Mouse (Mus musculus) hindbrain, embryonic 10.5 days (tissue): Measurements from ENCODE around the gene Idnk. TPM values are rescaled to one million over a fixed set of nuclear protein-coding genes. Genes with fewer than 3 reads are reported as not detected.

Experiments
- DNase-seq: peaks from one replicate; pipeline ENCODE4 v3.0.0-alpha.2; 2017; ENCODE audit warnings: low spot score
- H3K27ac ChIP-seq: fragments of 300-500 bp; sonication (generic); 2 replicates; pipeline ENCODE4 v1.5.1; 2016; ENCODE audit warnings: mild to moderate bottlenecking, moderate library complexity
- H3K27me3 ChIP-seq: fragments of 300-500 bp; sonication (generic); 2 replicates; pipeline ENCODE4 v1.6.1; 2016; ENCODE audit warnings: mild to moderate bottlenecking; ENCODE audit not compliant: poor library complexity, insufficient read depth, severe bottlenecking
- H3K36me3 ChIP-seq: fragments of 300-500 bp; sonication (generic); 2 replicates; pipeline ENCODE4 v1.6.1; 2016; ENCODE audit warnings: mild to moderate bottlenecking, moderate library complexity
- H3K4me1 ChIP-seq: fragments of 300-500 bp; sonication (generic); replicated peaks from 2 replicates; pipeline ENCODE4 v1.6.1; 2016; ENCODE audit warnings: mild to moderate bottlenecking
- H3K4me3 ChIP-seq: fragments of 300-500 bp; sonication (generic); 2 replicates; pipeline ENCODE4 v1.5.1; 2016; ENCODE audit warnings: mild to moderate bottlenecking, moderate library complexity
- H3K9me3 ChIP-seq: fragments of 300-500 bp; sonication (generic); 2 replicates; pipeline ENCODE4 v1.6.1; 2016; ENCODE audit warnings: mild to moderate bottlenecking, moderate library complexity
- WGBS: fragments of 180-500 bp; shearing (Covaris S2); methylation state at CpG from one replicate; pipeline ENCODE4 v1.1.7; 2016; 5-methylcytosine and 5-hydroxymethylcytosine counted together
- polyA plus RNA-seq: library from polyadenylated mRNA; unstranded; fragments of >200 nt; fragmentation: Nextera tagmentation; extraction: Ambion mirVana; gene quantifications from 2 replicates; pipeline ENCODE4 v1.2.1, GENCODE M21; 2016

Gene Idnk
- polyA plus RNA-seq, 1 experiment from 2014 or later: 66.7 TPM

DNA sequence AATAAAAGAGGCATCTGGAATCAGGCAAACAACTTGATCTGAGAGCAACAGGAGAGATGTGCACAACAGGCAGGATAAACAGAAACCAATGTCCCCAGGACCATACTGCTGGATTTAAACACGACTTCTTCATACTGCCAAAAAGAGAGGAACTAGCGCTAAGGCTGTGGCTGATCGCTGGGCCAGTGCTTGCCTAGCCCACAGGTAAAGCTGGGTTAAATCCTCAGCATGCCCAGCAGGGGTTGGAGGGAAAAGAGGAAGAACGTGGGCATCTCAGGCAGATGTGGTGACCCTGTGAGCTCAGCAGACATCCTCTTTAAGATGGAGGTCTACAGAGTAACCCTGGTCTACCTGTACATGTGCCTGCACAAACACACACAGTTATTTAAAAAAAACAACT lies 47.5 kb downstream of the Idnk start:
- Histone ChIP-seq H3K9me3 (no peaks in the 10 kb centered on the region), H3K36me3 (peaks cover 4% of the 10 kb centered on the region; the same call in 1 of the 2 replicates), H3K27me3 (no peaks in the 10 kb centered on the region), H3K27ac (no peak overlapping the region), H3K4me3 (no peak overlapping the region), H3K4me1 (no peaks in the 10 kb centered on the region)
- no peak for DNase-seq
- 74% methylated on average over 4 of the region's 4 CpGs for WGBS

DNA sequence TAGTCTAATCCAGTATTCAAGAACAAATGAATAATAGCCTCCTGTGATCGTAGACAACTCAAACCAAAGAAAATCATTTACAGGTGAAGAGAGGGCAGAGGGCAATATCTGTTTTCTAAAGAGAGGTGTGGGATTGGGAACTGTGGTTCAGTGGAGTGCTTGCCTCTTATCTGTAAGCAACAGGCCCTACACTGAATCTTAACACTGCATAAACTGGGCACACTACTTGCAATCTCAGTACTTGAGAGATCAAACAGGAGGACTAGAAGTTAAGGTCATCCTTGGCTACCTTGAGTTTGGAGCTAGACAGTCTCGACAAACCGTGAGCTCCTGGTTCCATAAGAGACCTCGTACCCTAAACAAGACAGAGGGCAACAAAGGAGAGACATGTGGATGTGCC lies 48.6 kb downstream of the Idnk start:
- 93% methylated on average over 4 of the region's 4 CpGs for WGBS
- Histone ChIP-seq H3K4me3 (no peak overlapping the region), H3K27ac (no peak overlapping the region), H3K27me3 (no peaks in the 10 kb centered on the region), H3K4me1 (no peaks in the 10 kb centered on the region), H3K9me3 (no peaks in the 10 kb centered on the region), H3K36me3 (peaks cover 4% of the 10 kb centered on the region; the same call in 1 of the 2 replicates)
- no peak for DNase-seq

DNA sequence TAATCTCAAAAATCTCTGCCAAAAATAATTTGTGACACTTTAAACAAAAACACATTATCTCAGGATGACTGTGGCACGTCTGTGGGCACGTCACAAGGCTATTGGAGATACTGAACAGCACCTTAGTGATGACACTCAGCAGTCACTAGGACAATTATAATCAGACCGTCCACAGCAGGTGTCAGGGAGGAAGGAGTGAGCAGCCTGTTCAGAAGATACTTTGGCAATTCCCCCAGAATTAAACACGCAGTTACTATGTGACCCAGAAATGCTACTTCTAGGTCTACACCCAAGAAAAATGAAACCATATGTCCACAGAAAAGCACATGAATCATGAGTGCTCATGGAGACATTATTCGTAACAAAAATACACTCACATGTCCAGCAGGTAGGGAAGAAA lies 53.0 kb downstream of the Idnk start:
- peaks cover 22% of the 10 kb centered on the region for H3K4me1 ChIP-seq
- peaks cover 4% of the 10 kb centered on the region; the same call in 1 of the 2 replicates for H3K36me3 ChIP-seq
- no peaks in the 10 kb centered on the region for H3K9me3 ChIP-seq
- no peaks in the 10 kb centered on the region for H3K27me3 ChIP-seq
- no peak overlapping the region for H3K4me3 ChIP-seq
- 84% methylated on average over 5 of the region's 5 CpGs for WGBS
- no peak for DNase-seq
- H3K27ac ChIP-seq: no peak overlapping the region

DNA sequence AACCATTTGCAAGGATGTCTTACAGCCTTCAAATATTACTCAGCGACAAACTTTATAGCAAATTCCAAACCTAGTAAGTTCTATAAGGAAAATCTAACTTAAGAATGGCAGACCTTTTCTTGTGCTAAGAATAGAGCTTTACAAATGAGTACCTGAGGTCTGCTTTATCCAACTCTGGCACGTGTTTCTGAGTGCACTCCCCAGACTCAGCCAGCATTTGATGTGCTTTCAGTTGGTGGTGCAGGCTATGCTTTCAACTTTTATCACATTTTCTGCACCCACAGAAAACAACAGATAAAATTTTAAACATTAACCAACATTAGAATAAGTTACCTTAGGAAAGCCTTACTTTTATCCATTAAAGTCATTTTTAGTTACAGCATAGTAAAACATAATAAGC lies 55.1 kb downstream of the Idnk start:
- H3K4me1 ChIP-seq: peaks cover 32% of the 10 kb centered on the region
- 88% methylated on average over 2 of the region's 2 CpGs for WGBS

DNA sequence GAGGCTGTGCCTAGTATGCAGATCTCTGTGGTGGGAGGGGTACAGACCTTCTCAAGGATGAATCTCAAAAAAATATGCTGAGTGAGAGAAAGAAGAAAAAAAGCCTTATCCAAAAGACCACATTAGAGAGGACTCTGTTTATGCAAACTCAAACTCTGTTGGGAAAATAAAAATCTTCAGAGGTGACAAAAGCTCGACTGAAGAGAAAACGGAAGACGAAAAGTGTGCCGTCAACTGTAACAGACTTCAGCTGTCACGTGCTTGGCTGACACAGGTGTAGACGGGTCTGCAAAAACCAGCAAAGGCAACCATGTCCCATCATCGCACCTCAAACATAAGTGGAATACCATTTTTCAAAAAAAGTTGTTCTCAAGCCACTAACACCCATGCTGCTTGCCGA lies 56.4 kb downstream of the Idnk start:
- H3K4me3 ChIP-seq: peak overlapping the region; percentile 98
- no peaks in the 10 kb centered on the region for H3K36me3 ChIP-seq
- peaks cover 6% of the 10 kb centered on the region; the same call in 1 of the 2 replicates for H3K27me3 ChIP-seq
- DNase-seq: no peak
- no peak overlapping the region for H3K27ac ChIP-seq
- WGBS: 78% methylated on average over 8 of the region's 8 CpGs
- H3K4me1 ChIP-seq: peaks cover 32% of the 10 kb centered on the region
- H3K9me3 ChIP-seq: no peaks in the 10 kb centered on the region

More for the DNA sequence above, 55.1 kb downstream of the Idnk start:
- no peaks in the 10 kb centered on the region for H3K36me3 ChIP-seq
- DNase-seq: no peak
- H3K4me3 ChIP-seq: no peak overlapping the region
- H3K9me3 ChIP-seq: no peaks in the 10 kb centered on the region
- no peak overlapping the region for H3K27ac ChIP-seq
- H3K27me3 ChIP-seq: peaks cover 5% of the 10 kb centered on the region; the same call in 1 of the 2 replicates

Other genes with a start within 250 kb of the Idnk start
- gene Spock1, start 249.3 kb upstream of the Idnk start, polyA plus RNA-seq: 5.4 and 10.3 TPM in 2 replicates
- 1.9 and 3.4 TPM in 2 replicates for gene Klhl3, start 44.1 kb upstream of the Idnk start, polyA plus RNA-seq
- 41.4 and 46.1 TPM in 2 replicates for gene Hnrnpa0, start 29.1 kb upstream of the Idnk start, polyA plus RNA-seq
- gene Ubqln1, start 58.0 kb downstream of the Idnk start, polyA plus RNA-seq: 134 and 142 TPM in 2 replicates
- gene Gkap1, start 118.0 kb downstream of the Idnk start, polyA plus RNA-seq: 23.2 and 23.6 TPM in 2 replicates
- 0.72 and 1.5 TPM in 2 replicates for gene Kif27, start 201.5 kb downstream of the Idnk start, polyA plus RNA-seq
- 30.4 and 30.5 TPM in 2 replicates for gene 2210016F16Rik, start 227.6 kb downstream of the Idnk start, polyA plus RNA-seq
- gene Rmi1, start 244.6 kb downstream of the Idnk start, polyA plus RNA-seq: 24.1 and 28.2 TPM in 2 replicates
- 1,809 and 2,099 TPM in 2 replicates for gene Hnrnpk, start 245.7 kb downstream of the Idnk start, polyA plus RNA-seq